In genomic region chr8:73706857-73707256, GRCm38 (mm10) we compare ENCODE assay signal across 29 mouse cellular contexts.
"Had no signal": no experiment of that assay in that cellular context is flagged by ENCODE, and none has a peak within 500 bp of the region (broad histone marks: within the 10 kb centered on the region; RNA-seq: fewer than 3 reads in every experiment).

No protein-coding gene starts in this region.

- H3K27me3 ChIP-seq: embryonic facial prominence, embryonic 12.5 days; embryonic facial prominence, embryonic 13.5 days; embryonic facial prominence, embryonic 15.5 days; forebrain, embryonic 12.5 days; forebrain, embryonic 13.5 days; forebrain, embryonic 15.5 days had no signal

- DNase-seq: cerebellum, adult 2 months; cerebellum, adult 8-10 months; cerebellum, adult 9-10 months; cerebellum, adult 9-11 months; cerebellum, postnatal 10 days; cerebellum, postnatal 14 days; cerebellum, postnatal 25 days; cerebellum, postnatal 36 days; embryo, embryonic 11 days; forebrain, postnatal 0 days; gastrocnemius, adult 2 months; gastrocnemius, postnatal 10 days; gastrocnemius, postnatal 14 days; gastrocnemius, postnatal 25 days; gastrocnemius, postnatal 36 days; heart, adult 11 months; heart, adult 18-20 months; heart, adult 2 months had no signal

- H3K4me1 ChIP-seq: embryonic facial prominence, embryonic 10.5 days; embryonic facial prominence, embryonic 12.5 days; embryonic facial prominence, embryonic 13.5 days; embryonic facial prominence, embryonic 15.5 days; forebrain, embryonic 12.5 days; forebrain, embryonic 13.5 days; forebrain, embryonic 15.5 days had no signal

- H3K4me2 ChIP-seq: embryonic facial prominence, embryonic 12.5 days; embryonic facial prominence, embryonic 13.5 days; embryonic facial prominence, embryonic 15.5 days; forebrain, embryonic 12.5 days; forebrain, embryonic 13.5 days; forebrain, embryonic 15.5 days had no signal

- H3K9ac ChIP-seq: embryonic facial prominence, embryonic 12.5 days; embryonic facial prominence, embryonic 13.5 days; embryonic facial prominence, embryonic 15.5 days; forebrain, embryonic 12.5 days; forebrain, embryonic 13.5 days; forebrain, embryonic 15.5 days; forebrain, postnatal 0 days had no signal

- H3K4me3 ChIP-seq: embryonic facial prominence, embryonic 10.5 days; embryonic facial prominence, embryonic 12.5 days; embryonic facial prominence, embryonic 13.5 days; embryonic facial prominence, embryonic 15.5 days; erythroblast, embryonic 14.5 days; forebrain, embryonic 10.5 days; forebrain, embryonic 12.5 days; forebrain, embryonic 13.5 days; forebrain, embryonic 15.5 days; gastrocnemius, adult 2 months; heart, adult 2 months had no signal

- H3K9me3 ChIP-seq: embryonic facial prominence, embryonic 10.5 days; embryonic facial prominence, embryonic 12.5 days; embryonic facial prominence, embryonic 13.5 days; embryonic facial prominence, embryonic 15.5 days; forebrain, embryonic 10.5 days; forebrain, embryonic 12.5 days; forebrain, embryonic 13.5 days; forebrain, embryonic 15.5 days had no signal

- ATAC-seq: forebrain, embryonic 13.5 days; forebrain, embryonic 14.5 days; forebrain, embryonic 15.5 days; forebrain, embryonic 16.5 days; forebrain, postnatal 0 days had no signal

- H3K36me3 ChIP-seq: embryonic facial prominence, embryonic 10.5 days; embryonic facial prominence, embryonic 12.5 days; embryonic facial prominence, embryonic 13.5 days; embryonic facial prominence, embryonic 15.5 days; forebrain, embryonic 10.5 days; forebrain, embryonic 12.5 days; forebrain, embryonic 15.5 days had no signal

- H3K27ac ChIP-seq: embryonic facial prominence, embryonic 10.5 days; embryonic facial prominence, embryonic 12.5 days; embryonic facial prominence, embryonic 13.5 days; embryonic facial prominence, embryonic 15.5 days; forebrain, embryonic 10.5 days; forebrain, embryonic 12.5 days; forebrain, embryonic 13.5 days; forebrain, embryonic 15.5 days; gastrocnemius, adult 2 months; heart, adult 2 months had no signal
